29 mouse cellular contexts compared by ENCODE assay signal in the genomic region with DNA sequence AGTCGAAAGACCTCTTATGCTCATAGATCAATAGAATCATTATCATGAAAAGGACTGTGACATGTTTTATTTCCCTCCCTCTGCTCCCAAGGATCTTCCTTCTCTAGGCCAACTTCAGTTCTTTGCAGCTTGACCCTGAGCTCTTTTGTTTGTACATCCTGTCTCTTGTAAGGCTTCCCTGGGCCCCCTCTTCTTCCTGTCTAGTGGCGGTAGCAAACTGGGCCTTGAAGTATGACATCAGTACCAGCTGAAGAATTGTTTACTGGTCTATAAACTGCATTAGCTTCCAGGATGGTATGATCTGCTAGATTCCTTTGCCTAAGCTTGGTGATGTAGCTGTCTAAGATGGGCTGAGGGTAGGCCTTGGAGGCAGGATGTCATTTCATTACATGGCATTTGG. TPM values are rescaled to one million over a fixed set of nuclear protein-coding genes. Genes with fewer than 3 reads are reported as not detected.
DNase-seq lines count a peak whose midpoint lies in the region; ATAC-seq and TF ChIP-seq lines count a peak whose summit lies in the region.
"Had no signal": no experiment of that assay in that cellular context is flagged by ENCODE, and none has a peak within 500 bp of the region (broad histone marks: within the 10 kb centered on the region; RNA-seq: fewer than 3 reads in every experiment).

No protein-coding gene starts in this region.

- WGBS in heart, embryonic 16.5 days: 66% methylated on average over 2 of the region's 2 CpGs
- WGBS in lung, postnatal 0 days: 66% methylated on average over 2 of the region's 2 CpGs

- H3K9ac ChIP-seq in heart, embryonic 16.5 days (ENCODE audit: low read length): no peak overlapping the region
- H3K9ac ChIP-seq in lung, postnatal 0 days (replicated peaks; ENCODE audit: low read depth): no peak overlapping the region
- H3K9ac ChIP-seq: embryonic facial prominence, embryonic 15.5 days; heart, embryonic 12.5 days; hindbrain, embryonic 14.5 days had no signal

- no peaks in the 10 kb centered on the region for H3K4me1 ChIP-seq in heart, embryonic 16.5 days (ENCODE audit: control insufficient read depth, insufficient read depth, low read length)
- no peaks in the 10 kb centered on the region for H3K4me1 ChIP-seq in lung, postnatal 0 days (ENCODE audit: insufficient read depth, low read depth, low read length)
- H3K4me1 ChIP-seq: embryonic facial prominence, embryonic 15.5 days; forebrain, embryonic 10.5 days; heart, embryonic 12.5 days; hindbrain, embryonic 10.5 days had no signal

- TF ChIP-seq EP300 in lung, postnatal 0 days (IDR thresholded peaks at IDR 0.05): peak; percentile 63

- no peaks in the 10 kb centered on the region for H3K36me3 ChIP-seq in heart, embryonic 16.5 days (ENCODE audit: control insufficient read depth, insufficient read depth)
- no peaks in the 10 kb centered on the region for H3K36me3 ChIP-seq in lung, postnatal 0 days (ENCODE audit: insufficient read depth, low read length)
- H3K36me3 ChIP-seq: embryonic facial prominence, embryonic 15.5 days; forebrain, embryonic 10.5 days; G1E; heart, embryonic 12.5 days; hindbrain, embryonic 10.5 days had no signal

- H3K9me3 ChIP-seq in heart, embryonic 16.5 days (replicated peaks; ENCODE audit: control insufficient read depth, low read length): no peaks in the 10 kb centered on the region
- no peaks in the 10 kb centered on the region for H3K9me3 ChIP-seq in lung, postnatal 0 days (ENCODE audit: low read length)
- H3K9me3 ChIP-seq: embryonic facial prominence, embryonic 15.5 days; forebrain, embryonic 10.5 days; G1E; heart, embryonic 12.5 days; hindbrain, embryonic 10.5 days had no signal

- peak; percentile 30 to 53 for DNase-seq in adrenal gland, adult (ENCODE audit: inconsistent age in 2 of 2, low spot score in 1 of 2)
- no peak for DNase-seq in adrenal gland, postnatal 25 days
- DNase-seq in heart, postnatal 25 days (ENCODE audit: low spot score): no peak
- DNase-seq in kidney, postnatal 14 days: peak; percentile 1
- DNase-seq in kidney, adult 18-20 months: no peak
- DNase-seq in lung, postnatal 0 days (ENCODE audit: low spot score): peak; percentile 37
- DNase-seq in lung, postnatal 25 days (ENCODE audit: low spot score): no peak
- DNase-seq: B cell, adult 2 months; cerebellum, adult 11 months; cerebellum, adult 8-10 months; cerebellum, postnatal 14 days; embryo, embryonic 11 days; gastrocnemius, adult 2 months; gastrocnemius, postnatal 25 days; heart, postnatal 10 days had no signal

- no peak for TF ChIP-seq CTCF in lung, postnatal 0 days (IDR thresholded peaks at IDR 0.05)

- peak overlapping the region; percentile 46; the same call in 1 of the 2 replicates for H3K27ac ChIP-seq in heart, embryonic 16.5 days (ENCODE audit: low read length)
- no peak overlapping the region for H3K27ac ChIP-seq in lung, postnatal 0 days (ENCODE audit: low read length)
- H3K27ac ChIP-seq: embryonic facial prominence, embryonic 15.5 days; forebrain, embryonic 10.5 days; gastrocnemius, adult 2 months; hindbrain, embryonic 10.5 days; hindbrain, embryonic 14.5 days had no signal

- intact Hi-C loops in heart, postnatal 25 days (cut with DNase I): loop anchor here (10.0 kb wide), 1 partner anchor 833 kb away; no protein-coding TSS in a partner anchor

- no peak overlapping the region for H3K4me3 ChIP-seq in heart, embryonic 16.5 days (ENCODE audit: low read length)
- H3K4me3 ChIP-seq in lung, postnatal 0 days (ENCODE audit: low read depth, low read length): no peak overlapping the region
- H3K4me3 ChIP-seq: embryonic facial prominence, embryonic 15.5 days; erythroblast, embryonic 14.5 days; forebrain, embryonic 10.5 days; gastrocnemius, adult 2 months; heart, embryonic 12.5 days; hindbrain, embryonic 10.5 days had no signal

- no peak for ATAC-seq in heart, embryonic 16.5 days (replicated peaks; ENCODE audit: extremely low read depth, insufficient read depth, low FRiP score)
- peak; percentile 50 for ATAC-seq in lung, postnatal 0 days
- ATAC-seq: CD4-positive, CD25-positive, alpha-beta regulatory T cell, adult 4 months; forebrain, embryonic 14.5 days had no signal

- H3K27me3 ChIP-seq in heart, embryonic 16.5 days (ENCODE audit: control insufficient read depth, insufficient read depth, low read length): no peaks in the 10 kb centered on the region
- no peaks in the 10 kb centered on the region for H3K27me3 ChIP-seq in lung, postnatal 0 days (replicated peaks; ENCODE audit: insufficient read depth, low read length)
- H3K27me3 ChIP-seq: embryonic facial prominence, embryonic 15.5 days; heart, embryonic 12.5 days had no signal

- H3K4me2 ChIP-seq in heart, embryonic 16.5 days (ENCODE audit: low read depth, low read length): no peak overlapping the region
- H3K4me2 ChIP-seq in lung, postnatal 0 days (replicated peaks; ENCODE audit: low read depth, low read length): no peak overlapping the region
- H3K4me2 ChIP-seq: embryonic facial prominence, embryonic 15.5 days; heart, embryonic 12.5 days; hindbrain, embryonic 14.5 days had no signal

RNA-seq across cellular contexts. Expression of gene Fate1, which starts 8.5 kb away (rescaled TPM):
- total RNA-seq in adrenal gland, postnatal 25 days (2021): not detected in 2 replicates
- polyA plus RNA-seq in heart, embryonic 16.5 days (2015; fragmentation: Nextera tagmentation; extraction: Ambion mirVana): not detected in 2 replicates
- total RNA-seq in heart, postnatal 25 days (2021): not detected
- polyA plus RNA-seq in lung, postnatal 0 days (2015; fragmentation: Nextera tagmentation; extraction: Ambion mirVana): 0.19 and 0.26 TPM in 2 replicates
- total RNA-seq: common myeloid progenitor, adult 5-6 weeks; G1E; gastrocnemius, adult 2 months; gastrocnemius, postnatal 25 days; granulocyte monocyte progenitor cell, adult 5-6 weeks; heart, adult 8-10 months had no signal
- polyA plus RNA-seq: CD4-positive, CD25-positive, alpha-beta regulatory T cell, adult 4 months; embryonic facial prominence, embryonic 11.5 days; embryonic facial prominence, embryonic 15.5 days; erythroblast, embryonic 14.5 days; forebrain, embryonic 10.5 days; forebrain, embryonic 14.5 days; G1E; heart, embryonic 12.5 days; hindbrain, embryonic 10.5 days; hindbrain, embryonic 14.5 days had no signal

RNA-seq across cellular contexts. Expression of gene Cnga2, which starts 10.3 kb away (rescaled TPM):
- 0.15 TPM in 1 of 2 replicates, not detected in the other for total RNA-seq in adrenal gland, postnatal 25 days (2021)
- polyA plus RNA-seq in heart, embryonic 16.5 days (2015; fragmentation: Nextera tagmentation; extraction: Ambion mirVana): 0.12 and 0.21 TPM in 2 replicates
- not detected for total RNA-seq in heart, postnatal 25 days (2021)
- 0.80 and 0.91 TPM in 2 replicates for polyA plus RNA-seq in lung, postnatal 0 days (2015; fragmentation: Nextera tagmentation; extraction: Ambion mirVana)
- total RNA-seq: common myeloid progenitor, adult 5-6 weeks; gastrocnemius, adult 2 months; gastrocnemius, postnatal 25 days; granulocyte monocyte progenitor cell, adult 5-6 weeks; heart, adult 8-10 months had no signal
- polyA plus RNA-seq: CD4-positive, CD25-positive, alpha-beta regulatory T cell, adult 4 months; erythroblast, embryonic 14.5 days; forebrain, embryonic 14.5 days; G1E; heart, embryonic 12.5 days; hindbrain, embryonic 10.5 days had no signal

RNA-seq across cellular contexts. Expression of gene Prrg3, which starts 18.9 kb away (rescaled TPM):
- 12.3 and 15.7 TPM in 2 replicates for total RNA-seq in adrenal gland, postnatal 25 days (2021)
- polyA plus RNA-seq in heart, embryonic 16.5 days (2015; fragmentation: Nextera tagmentation; extraction: Ambion mirVana): 10.0 and 14.8 TPM in 2 replicates
- total RNA-seq in heart, postnatal 25 days (2021): 10 to 100 TPM in 1 of 2 experiments, 1 to 10 TPM in 1; 7.6 to 13.0 TPM
- 12.9 and 16.2 TPM in 2 replicates for polyA plus RNA-seq in lung, postnatal 0 days (2015; fragmentation: Nextera tagmentation; extraction: Ambion mirVana)
- total RNA-seq: common myeloid progenitor, adult 5-6 weeks; granulocyte monocyte progenitor cell, adult 5-6 weeks had no signal
- polyA plus RNA-seq: CD4-positive, CD25-positive, alpha-beta regulatory T cell, adult 4 months; erythroblast, embryonic 14.5 days; G1E had no signal

Comparison
In these comparisons a context has a peak if more than half of its experiments do, and no peak if none do; other contexts are left out.
1. DNase-seq: peak in adrenal gland, adult (2 of 2), kidney, postnatal 14 days (single experiment) and lung, postnatal 0 days (single experiment); none in adrenal gland, postnatal 25 days (single experiment), heart, postnatal 25 days (single experiment), kidney, adult 18-20 months (single experiment) and lung, postnatal 25 days (single experiment).